14 mouse cellular contexts compared by ENCODE assay signal in genomic region chr12:40679713-40680112, GRCm38 (mm10).
DNase-seq lines count a peak whose midpoint lies in the region; ATAC-seq and TF ChIP-seq lines count a peak whose summit lies in the region.
"Had no signal": no experiment of that assay in that cellular context is flagged by ENCODE, and none has a peak within 500 bp of the region (broad histone marks: within the 10 kb centered on the region; RNA-seq: fewer than 3 reads in every experiment).

No protein-coding gene starts in this region.

- peak; percentile 5 for DNase-seq in adrenal gland, adult 2 months
- no peak for DNase-seq in adrenal gland, adult 8-10 months
- no peak for DNase-seq in gastrocnemius, adult 2 months
- DNase-seq in gastrocnemius, postnatal 14 days, result no peak
- peak; percentile 15 for DNase-seq in kidney, adult 9 months
- peak; percentile 31 for DNase-seq in 3T3-L1 (ENCODE audit: low read depth, low spot score)
- DNase-seq: cerebellum, adult 8-10 months; heart, postnatal 14 days had no signal

- H3K36me3 ChIP-seq in kidney, embryonic 14.5 days (ENCODE audit: control insufficient read depth, insufficient read depth, low read length), result no peaks in the 10 kb centered on the region
- H3K36me3 ChIP-seq: liver, embryonic 15.5 days; stomach, embryonic 15.5 days had no signal

- H3K4me3 ChIP-seq in gastrocnemius, adult 2 months, result no peak overlapping the region
- no peak overlapping the region for H3K4me3 ChIP-seq in kidney, embryonic 14.5 days (ENCODE audit: low read length)
- H3K4me3 ChIP-seq: liver, embryonic 15.5 days; neural tube, embryonic 13.5 days; stomach, embryonic 15.5 days had no signal

- no peak overlapping the region for H3K4me2 ChIP-seq in kidney, embryonic 14.5 days (replicated peaks; ENCODE audit: low read depth, low read length)
- H3K4me2 ChIP-seq: liver, embryonic 15.5 days; neural tube, embryonic 13.5 days; stomach, embryonic 15.5 days had no signal

- no peak for ATAC-seq in kidney, embryonic 14.5 days (ENCODE audit: low FRiP score, low TSS enrichment)
- ATAC-seq in CD4-positive, CD25-positive, alpha-beta regulatory T cell, adult 4 months, result no peak
- ATAC-seq: hindbrain, embryonic 16.5 days had no signal

- no peaks in the 10 kb centered on the region for H3K27me3 ChIP-seq in kidney, embryonic 14.5 days (ENCODE audit: control insufficient read depth, insufficient read depth, low read length)
- H3K27me3 ChIP-seq: liver, embryonic 15.5 days; neural tube, embryonic 13.5 days; stomach, embryonic 15.5 days had no signal

- no peaks in the 10 kb centered on the region for H3K4me1 ChIP-seq in kidney, embryonic 14.5 days (ENCODE audit: control insufficient read depth, insufficient read depth, low read length)
- H3K4me1 ChIP-seq: liver, embryonic 15.5 days; neural tube, embryonic 13.5 days; stomach, embryonic 15.5 days had no signal

- H3K9ac ChIP-seq in kidney, embryonic 14.5 days (ENCODE audit: low read depth, low read length), result no peak overlapping the region
- H3K9ac ChIP-seq: liver, embryonic 15.5 days; neural tube, embryonic 13.5 days; stomach, embryonic 15.5 days had no signal

- intact Hi-C loops in gastrocnemius, adult 2 months (cut with DNase I), result loop anchor here (5.0 kb wide), 2 partner anchors 167 to 422 kb away; no protein-coding TSS in a partner anchor
- intact Hi-C loops in gastrocnemius, postnatal 14 days (cut with DNase I; ENCODE audit: low total_unique reads), result no loop called here

- H3K9me3 ChIP-seq in kidney, embryonic 14.5 days (ENCODE audit: control insufficient read depth, low read length), result no peaks in the 10 kb centered on the region
- H3K9me3 ChIP-seq: liver, embryonic 15.5 days; neural tube, embryonic 13.5 days; stomach, embryonic 15.5 days had no signal

- 56% methylated on average over 4 of the region's 4 CpGs for WGBS in kidney, embryonic 14.5 days

- TF ChIP-seq CTCF in gastrocnemius, adult 2 months (IDR thresholded peaks at IDR 0.05), result peak; percentile 51

- peak overlapping the region; percentile 20; the same call in 1 of the 2 replicates for H3K27ac ChIP-seq in gastrocnemius, adult 2 months
- H3K27ac ChIP-seq in kidney, embryonic 14.5 days (ENCODE audit: low read depth, low read length), result no peak overlapping the region
- H3K27ac ChIP-seq: liver, embryonic 15.5 days; neural tube, embryonic 13.5 days; stomach, embryonic 15.5 days had no signal

Comparison
In these comparisons a context has a peak if more than half of its experiments do, and no peak if none do; other contexts are left out.
1. DNase-seq: peak in adrenal gland, adult 2 months (single experiment), kidney, adult 9 months (single experiment) and 3T3-L1 (single experiment); none in adrenal gland, adult 8-10 months (single experiment), gastrocnemius, adult 2 months (single experiment) and gastrocnemius, postnatal 14 days (single experiment).